7 mouse cellular contexts compared by ENCODE assay signal in the genomic region with DNA sequence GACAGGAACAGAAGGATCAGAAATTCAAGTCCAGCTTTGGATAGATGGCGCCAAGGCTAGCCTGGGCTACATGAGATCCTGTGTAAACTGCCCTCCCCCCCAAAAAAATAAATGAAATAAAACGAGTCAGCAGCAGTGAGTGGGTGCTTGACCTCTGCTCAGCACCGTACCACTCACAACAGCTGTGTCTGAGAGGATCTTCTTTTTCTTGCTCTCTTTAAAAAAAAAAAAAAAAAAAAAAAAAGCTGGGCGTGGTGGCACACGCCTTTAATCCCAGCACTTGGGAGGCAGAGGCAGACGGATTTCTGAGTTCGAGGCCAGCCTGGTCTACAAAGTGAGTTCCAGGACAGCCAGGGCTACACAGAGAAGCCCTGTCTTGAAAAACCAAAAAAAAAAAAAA. TPM values are rescaled to one million over a fixed set of nuclear protein-coding genes. Genes with fewer than 3 reads are reported as not detected.
DNase-seq lines count a peak whose midpoint lies in the region; ATAC-seq and TF ChIP-seq lines count a peak whose summit lies in the region.
"Not testable (repeated sequence)": the region's sequence is repeated elsewhere in the genome, so short reads cannot be mapped to it uniquely, and the experiment has no call there.

No protein-coding gene starts in this region.

- peak; percentile 41 for DNase-seq in cerebellum, adult 9-10 months
- not testable (repeated sequence) for DNase-seq in liver, embryonic 13.5 days

- peaks cover 21% of the 10 kb centered on the region for H3K36me3 ChIP-seq in forebrain, embryonic 13.5 days (ENCODE audit: poor library complexity, severe bottlenecking)
- peaks cover 25% of the 10 kb centered on the region for H3K36me3 ChIP-seq in heart, embryonic 14.5 days (ENCODE audit: control insufficient read depth, insufficient read depth, low read length)
- H3K36me3 ChIP-seq in hindbrain, embryonic 16.5 days (ENCODE audit: control insufficient read depth, insufficient read depth, low read length): not testable (repeated sequence)
- peaks cover 23% of the 10 kb centered on the region for H3K36me3 ChIP-seq in liver, embryonic 13.5 days
- peaks cover 12% of the 10 kb centered on the region for H3K36me3 ChIP-seq in lung, embryonic 16.5 days (ENCODE audit: control insufficient read depth, insufficient read depth, low read length)
- H3K36me3 ChIP-seq in myocyte (ENCODE audit: control insufficient read depth, insufficient read depth): peaks cover 10% of the 10 kb centered on the region

- H3K9me3 ChIP-seq in forebrain, embryonic 13.5 days (replicated peaks); heart, embryonic 14.5 days (ENCODE audit: control insufficient read depth, low read length); hindbrain, embryonic 16.5 days (ENCODE audit: control insufficient read depth, low read length); liver, embryonic 13.5 days (replicated peaks); lung, embryonic 16.5 days (ENCODE audit: control insufficient read depth, low read length): not testable (repeated sequence)

- not testable (repeated sequence) for TF ChIP-seq POLR2A in myocyte (IDR thresholded peaks at IDR 0.05; ENCODE audit: insufficient read length, low read depth)

- WGBS in forebrain, embryonic 13.5 days: 83% methylated on average over 7 of the region's 7 CpGs
- 83% methylated on average over 3 of the region's 7 CpGs for WGBS in heart, embryonic 14.5 days
- 86% methylated on average over 5 of the region's 7 CpGs for WGBS in hindbrain, embryonic 16.5 days
- 61% methylated on average over 6 of the region's 7 CpGs for WGBS in liver, embryonic 13.5 days (ENCODE audit: insufficient replicate concordance)
- WGBS in lung, embryonic 16.5 days: 55% methylated on average over 3 of the region's 7 CpGs

- H3K9ac ChIP-seq in forebrain, embryonic 13.5 days; hindbrain, embryonic 16.5 days (ENCODE audit: low read depth, low read length); lung, embryonic 16.5 days (ENCODE audit: low read length): not testable (repeated sequence)
- H3K9ac ChIP-seq in heart, embryonic 14.5 days (ENCODE audit: low read length): peak overlapping the region; percentile 79; the same call in 1 of the 2 replicates
- peak overlapping the region; percentile 83 for H3K9ac ChIP-seq in liver, embryonic 13.5 days

- H3ac ChIP-seq in myocyte (ENCODE audit: control insufficient read depth, insufficient read length): not testable (repeated sequence)

- peak overlapping the region; percentile 83; the same call in 1 of the 2 replicates for H3K4me2 ChIP-seq in forebrain, embryonic 13.5 days
- H3K4me2 ChIP-seq in heart, embryonic 14.5 days (ENCODE audit: low read length): not testable (repeated sequence)
- H3K4me2 ChIP-seq in hindbrain, embryonic 16.5 days (ENCODE audit: low read length): peak overlapping the region; percentile 66
- H3K4me2 ChIP-seq in liver, embryonic 13.5 days: peak overlapping the region; percentile 98
- H3K4me2 ChIP-seq in lung, embryonic 16.5 days (ENCODE audit: low read depth, low read length): peak overlapping the region; percentile 71
- peak overlapping the region; percentile 91 for H3K4me2 ChIP-seq in myocyte (ENCODE audit: low read depth)

- not testable (repeated sequence) for H3K4me3 ChIP-seq in forebrain, embryonic 13.5 days; heart, embryonic 14.5 days (ENCODE audit: control insufficient read depth in 1 of 2, insufficient read depth in 1 of 2, low read depth in 1 of 2, low read length in 2 of 2); hindbrain, embryonic 16.5 days (ENCODE audit: low read length); lung, embryonic 16.5 days (ENCODE audit: low read length)
- peak overlapping the region; percentile 89 for H3K4me3 ChIP-seq in liver, embryonic 13.5 days (replicated peaks)
- peak overlapping the region; percentile 95 for H3K4me3 ChIP-seq in myocyte

- H3K4me1 ChIP-seq in forebrain, embryonic 13.5 days: peaks cover 28% of the 10 kb centered on the region
- H3K4me1 ChIP-seq in heart, embryonic 14.5 days (ENCODE audit: control insufficient read depth in 2 of 2, insufficient read depth in 2 of 2, low read length in 2 of 2): peaks cover 4 to 24% of the 10 kb centered on the region in 2 experiments
- peaks cover 18% of the 10 kb centered on the region for H3K4me1 ChIP-seq in hindbrain, embryonic 16.5 days (ENCODE audit: control insufficient read depth, insufficient read depth, low read depth, low read length)
- H3K4me1 ChIP-seq in liver, embryonic 13.5 days (replicated peaks): peaks cover 38% of the 10 kb centered on the region
- peaks cover 20% of the 10 kb centered on the region for H3K4me1 ChIP-seq in lung, embryonic 16.5 days (replicated peaks; ENCODE audit: control insufficient read depth, insufficient read depth, low read length)

- H3K27me3 ChIP-seq in forebrain, embryonic 13.5 days; heart, embryonic 14.5 days (ENCODE audit: control insufficient read depth, insufficient read depth, low read length); hindbrain, embryonic 16.5 days (replicated peaks; ENCODE audit: control insufficient read depth, insufficient read depth, low read length); liver, embryonic 13.5 days; lung, embryonic 16.5 days (ENCODE audit: control insufficient read depth, insufficient read depth, low read depth, low read length); myocyte (ENCODE audit: control insufficient read depth, insufficient read depth, insufficient read length): not testable (repeated sequence)

- not testable (repeated sequence) for ATAC-seq in forebrain, embryonic 13.5 days; heart, embryonic 14.5 days (ENCODE audit: insufficient number of reproducible peaks, insufficient read depth, low FRiP score, low read depth); hindbrain, embryonic 16.5 days; liver, embryonic 13.5 days (ENCODE audit: low read depth); lung, embryonic 16.5 days (ENCODE audit: low read depth)

- peaks cover 19% of the 10 kb centered on the region for H3K79me2 ChIP-seq in myocyte (ENCODE audit: control insufficient read depth, insufficient read depth)

- H3K27ac ChIP-seq in forebrain, embryonic 13.5 days; heart, embryonic 14.5 days (replicated peaks in 1 of 2; ENCODE audit: control insufficient read depth in 1 of 2, insufficient read depth in 1 of 2, low read depth in 2 of 2, low read length in 2 of 2); hindbrain, embryonic 16.5 days (ENCODE audit: low read depth, low read length); lung, embryonic 16.5 days (ENCODE audit: low read length): not testable (repeated sequence)
- peak overlapping the region; percentile 89 for H3K27ac ChIP-seq in liver, embryonic 13.5 days

RNA-seq across cellular contexts. Expression of a gene that starts 1.4 kb away (rescaled TPM):
- polyA plus RNA-seq in forebrain, embryonic 13.5 days (2015; fragmentation: Nextera tagmentation; extraction: Ambion mirVana): 1,571 and 1,757 TPM in 2 replicates
- polyA plus RNA-seq in heart, embryonic 14.5 days (2014; fragmentation: Nextera tagmentation; extraction: Ambion mirVana): 1,218 and 1,301 TPM in 2 replicates
- 1,172 and 1,268 TPM in 2 replicates for polyA plus RNA-seq in hindbrain, embryonic 16.5 days (2015; fragmentation: Nextera tagmentation; extraction: Ambion mirVana)
- 744 and 768 TPM in 2 replicates for polyA plus RNA-seq in liver, embryonic 13.5 days (2015; fragmentation: Nextera tagmentation; extraction: Ambion mirVana)
- polyA plus RNA-seq in lung, embryonic 16.5 days (2015; fragmentation: Nextera tagmentation; extraction: Ambion mirVana): 1,463 and 1,496 TPM in 2 replicates
- 585 TPM for polyA plus RNA-seq in myocyte (2012; fragmentation: generic; extraction: Trizol)

RNA-seq across cellular contexts. Expression of a gene that starts 22.7 kb away (rescaled TPM):
- polyA plus RNA-seq in forebrain, embryonic 13.5 days (2015; fragmentation: Nextera tagmentation; extraction: Ambion mirVana): 53.7 and 54.0 TPM in 2 replicates
- polyA plus RNA-seq in heart, embryonic 14.5 days (2014; fragmentation: Nextera tagmentation; extraction: Ambion mirVana): 75.1 and 82.1 TPM in 2 replicates
- 61.4 and 62.9 TPM in 2 replicates for polyA plus RNA-seq in hindbrain, embryonic 16.5 days (2015; fragmentation: Nextera tagmentation; extraction: Ambion mirVana)
- 38.1 and 42.0 TPM in 2 replicates for polyA plus RNA-seq in liver, embryonic 13.5 days (2015; fragmentation: Nextera tagmentation; extraction: Ambion mirVana)
- polyA plus RNA-seq in lung, embryonic 16.5 days (2015; fragmentation: Nextera tagmentation; extraction: Ambion mirVana): 37.9 and 38.6 TPM in 2 replicates
- 43.7 TPM for polyA plus RNA-seq in myocyte (2012; fragmentation: generic; extraction: Trizol)

RNA-seq across cellular contexts. Expression of a gene that starts 24.8 kb away (rescaled TPM):
- 255 and 263 TPM in 2 replicates for polyA plus RNA-seq in forebrain, embryonic 13.5 days (2015; fragmentation: Nextera tagmentation; extraction: Ambion mirVana)
- 95.0 and 104 TPM in 2 replicates for polyA plus RNA-seq in heart, embryonic 14.5 days (2014; fragmentation: Nextera tagmentation; extraction: Ambion mirVana)
- polyA plus RNA-seq in hindbrain, embryonic 16.5 days (2015; fragmentation: Nextera tagmentation; extraction: Ambion mirVana): 105 and 128 TPM in 2 replicates
- polyA plus RNA-seq in liver, embryonic 13.5 days (2015; fragmentation: Nextera tagmentation; extraction: Ambion mirVana): 130 and 143 TPM in 2 replicates
- 157 and 223 TPM in 2 replicates for polyA plus RNA-seq in lung, embryonic 16.5 days (2015; fragmentation: Nextera tagmentation; extraction: Ambion mirVana)
- polyA plus RNA-seq in myocyte (2012; fragmentation: generic; extraction: Trizol): 52.0 TPM

RNA-seq across cellular contexts. Expression of a gene that starts 29.5 kb away (rescaled TPM):
- 134 and 138 TPM in 2 replicates for polyA plus RNA-seq in forebrain, embryonic 13.5 days (2015; fragmentation: Nextera tagmentation; extraction: Ambion mirVana)
- polyA plus RNA-seq in heart, embryonic 14.5 days (2014; fragmentation: Nextera tagmentation; extraction: Ambion mirVana): 77.1 and 83.9 TPM in 2 replicates
- polyA plus RNA-seq in hindbrain, embryonic 16.5 days (2015; fragmentation: Nextera tagmentation; extraction: Ambion mirVana): 146 and 180 TPM in 2 replicates
- polyA plus RNA-seq in liver, embryonic 13.5 days (2015; fragmentation: Nextera tagmentation; extraction: Ambion mirVana): 122 and 126 TPM in 2 replicates
- 115 and 116 TPM in 2 replicates for polyA plus RNA-seq in lung, embryonic 16.5 days (2015; fragmentation: Nextera tagmentation; extraction: Ambion mirVana)
- 220 TPM for polyA plus RNA-seq in myocyte (2012; fragmentation: generic; extraction: Trizol)

RNA-seq across cellular contexts. Expression of a gene that starts 38.8 kb away (rescaled TPM):
- polyA plus RNA-seq in forebrain, embryonic 13.5 days (2015; fragmentation: Nextera tagmentation; extraction: Ambion mirVana): 31.8 and 34.1 TPM in 2 replicates
- polyA plus RNA-seq in heart, embryonic 14.5 days (2014; fragmentation: Nextera tagmentation; extraction: Ambion mirVana): 28.3 and 29.1 TPM in 2 replicates
- polyA plus RNA-seq in hindbrain, embryonic 16.5 days (2015; fragmentation: Nextera tagmentation; extraction: Ambion mirVana): 32.3 and 45.5 TPM in 2 replicates
- polyA plus RNA-seq in liver, embryonic 13.5 days (2015; fragmentation: Nextera tagmentation; extraction: Ambion mirVana): 13.0 and 19.0 TPM in 2 replicates
- polyA plus RNA-seq in lung, embryonic 16.5 days (2015; fragmentation: Nextera tagmentation; extraction: Ambion mirVana): 25.5 and 27.5 TPM in 2 replicates
- 8.1 TPM for polyA plus RNA-seq in myocyte (2012; fragmentation: generic; extraction: Trizol)
